Mouse (Mus musculus): ENCODE measurements around the gene Apbb1.

- TF ChIP-seq CHD2 (IDR thresholded peaks at IDR 0.05; ENCODE audit: low read depth, low read length) (no peak), HCFC1 (IDR thresholded peaks at IDR 0.05; ENCODE audit: borderline replicate concordance, insufficient read depth, low read length) (no peak), ZNF384 (IDR thresholded peaks at IDR 0.05; ENCODE audit: low read depth, low read length) (no peak), MAFK (IDR thresholded peaks at IDR 0.05; ENCODE audit: insufficient read depth, low read depth, low read length) (no peak)
Measured at GRCm38 (mm10) chr7:105611767-105612166, 30.3 kb upstream of the Apbb1 start.
